ENCODE assay signal across 10 mouse cellular contexts in genomic region chr4:47315458-47315857, GRCm38 (mm10). TPM values are rescaled to one million over a fixed set of nuclear protein-coding genes. Genes with fewer than 3 reads are reported as not detected.
DNase-seq lines count a peak whose midpoint lies in the region; TF ChIP-seq lines count a peak whose summit lies in the region.
"Had no signal": no experiment of that assay in that cellular context is flagged by ENCODE, and none has a peak within 500 bp of the region (broad histone marks: within the 10 kb centered on the region; RNA-seq: fewer than 3 reads in every experiment).

No protein-coding gene starts in this region.

- TF ChIP-seq CTCF in CH12.LX (conservative IDR thresholded peaks at IDR 0.05 in 1 of 2, IDR thresholded peaks at IDR 0.05 in 1 of 2; ENCODE audit: low read depth in 2 of 2, low read length in 2 of 2), result no peak

- intact Hi-C loops in left cerebral cortex, postnatal 14 days (cut with DNase I), result no loop called here
- intact Hi-C loops in left cerebral cortex, postnatal 10 days (cut with DNase I), result no loop called here

- TF ChIP-seq EP300 in CH12.LX (IDR thresholded peaks at IDR 0.05; ENCODE audit: low read length), result no peak

- H3K27ac ChIP-seq in CH12.LX (ENCODE audit: insufficient read depth, low read depth), result no peak overlapping the region
- H3K27ac ChIP-seq: heart, embryonic 15.5 days had no signal

- H3K9me3 ChIP-seq in CH12.LX (replicated peaks; ENCODE audit: low read length), result peaks cover 5% of the 10 kb centered on the region
- H3K9me3 ChIP-seq in megakaryocyte, embryonic 14.5 days, result no peaks in the 10 kb centered on the region
- H3K9me3 ChIP-seq: heart, embryonic 15.5 days had no signal

- H3K27me3 ChIP-seq in CH12.LX (replicated peaks), result peaks cover 2% of the 10 kb centered on the region
- H3K27me3 ChIP-seq in megakaryocyte, embryonic 14.5 days (replicated peaks), result peaks cover 8% of the 10 kb centered on the region
- H3K27me3 ChIP-seq: heart, embryonic 15.5 days had no signal

- H3K36me3 ChIP-seq in CH12.LX (replicated peaks in 1 of 2; ENCODE audit: control insufficient read depth in 1 of 2, insufficient read depth in 1 of 2, low read length in 1 of 2), result no peaks in the 10 kb centered on the region
- H3K36me3 ChIP-seq in megakaryocyte, embryonic 14.5 days (replicated peaks; ENCODE audit: low read length), result no peaks in the 10 kb centered on the region
- H3K36me3 ChIP-seq: heart, embryonic 15.5 days had no signal

- no peak for TF ChIP-seq POLR2A in CH12.LX (IDR thresholded peaks at IDR 0.05; ENCODE audit: low read depth, low read length)

- no peak overlapping the region for H3K4me3 ChIP-seq in CH12.LX (replicated peaks in 1 of 3; ENCODE audit: low read depth in 2 of 3, low read length in 2 of 3, poor library complexity in 1 of 3)
- peak overlapping the region; percentile 17 for H3K4me3 ChIP-seq in megakaryocyte, embryonic 14.5 days (replicated peaks)
- H3K4me3 ChIP-seq: heart, embryonic 15.5 days had no signal

- no peaks in the 10 kb centered on the region for H3K79me2 ChIP-seq in CH12.LX (replicated peaks; ENCODE audit: control insufficient read depth, extremely low read depth, insufficient read depth, poor library complexity, severe bottlenecking)

- H3K9ac ChIP-seq in CH12.LX (ENCODE audit: insufficient read depth, low read depth), result no peak overlapping the region
- H3K9ac ChIP-seq: heart, embryonic 15.5 days had no signal

- DNase-seq in left cerebral cortex, postnatal 14 days (ENCODE audit: low spot score in 2 of 2), result peak; percentile 27 to 61
- no peak for DNase-seq in left cerebral cortex, postnatal 10 days (ENCODE audit: extremely low spot score in 1 of 2, low spot score in 2 of 2)
- DNase-seq in CH12.LX (ENCODE audit: extremely low read depth), result peak; percentile 50
- peak; percentile 63 for DNase-seq in c-Kit-positive CD71-negative TER-119-negative erythroid progenitor cells, embryonic 14.5 days (ENCODE audit: low read depth)
- no peak for DNase-seq in thymus, postnatal 14 days
- DNase-seq in frontal cortex, postnatal 25 days (ENCODE audit: low spot score in 2 of 2), result no peak
- DNase-seq in kidney, adult 8-10 months, result no peak
- DNase-seq: kidney, postnatal 14 days had no signal

- no peak overlapping the region for H3K4me2 ChIP-seq in CH12.LX (ENCODE audit: insufficient read depth, low read depth, poor library complexity, severe bottlenecking)
- H3K4me2 ChIP-seq: heart, embryonic 15.5 days had no signal

- dilution Hi-C loops in CH12.LX (cut with MboI; ENCODE audit: extremely low pct_ligation_motif_present, extremely low pct_unique_long_range_greater_than_20kb, low sequenced_read_pairs), result no loop called here

- no peak for TF ChIP-seq RAD21 in CH12.LX (IDR thresholded peaks at IDR 0.05; ENCODE audit: low read depth, low read length)

- peaks cover 26 to 51% of the 10 kb centered on the region in 2 experiments for H3K4me1 ChIP-seq in CH12.LX (ENCODE audit: control insufficient read depth in 1 of 2, insufficient read depth in 2 of 2)
- peaks cover 82% of the 10 kb centered on the region for H3K4me1 ChIP-seq in megakaryocyte, embryonic 14.5 days

- in situ Hi-C loops in CH12.LX (cut with MboI; ENCODE audit: low pct_ligation_motif_present, low pct_unique_long_range_greater_than_20kb, low sequenced_read_pairs), result no loop called here

TF ChIP-seq in CH12.LX, 34 proteins besides CTCF, POLR2A, EP300 and RAD21:
- no peak for TF ChIP-seq SMC3 (IDR thresholded peaks at IDR 0.05; ENCODE audit: low read depth, low read length)
- no peak for TF ChIP-seq MAX (IDR thresholded peaks at IDR 0.05; ENCODE audit: low read length)
- TF ChIP-seq MAFK (IDR thresholded peaks at IDR 0.05; ENCODE audit: insufficient replicate concordance, low read length), result no peak
- no peak for TF ChIP-seq KAT2A (IDR thresholded peaks at IDR 0.05; ENCODE audit: insufficient replicate concordance, low read length)
- no peak for TF ChIP-seq IRF4 (IDR thresholded peaks at IDR 0.05; ENCODE audit: low read depth, low read length)
- no peak for TF ChIP-seq ZC3H11A (IDR thresholded peaks at IDR 0.05; ENCODE audit: low read depth, low read length)
- no peak for TF ChIP-seq TBP (conservative IDR thresholded peaks at IDR 0.05; ENCODE audit: low read depth, low read length)
- TF ChIP-seq RCOR1 (conservative IDR thresholded peaks at IDR 0.05; ENCODE audit: low read depth, low read length), result no peak
- TF ChIP-seq ETS1 (conservative IDR thresholded peaks at IDR 0.05; ENCODE audit: low read depth, low read length), result no peak

RNA-seq across cellular contexts. Expression of gene Tgfbr1, which starts 37.6 kb away (rescaled TPM):
- total RNA-seq in left cerebral cortex, postnatal 14 days (2021), result 10 to 100 TPM; 16.8 to 19.3 TPM
- 10 to 100 TPM; 22.1 to 23.2 TPM for total RNA-seq in left cerebral cortex, postnatal 10 days (2021)
- total RNA-seq in CH12.LX (2012; rRNA removed) (3.4 and 5.0 TPM in 2 replicates), CH12.LX (2014; rRNA removed) (8.7 and 10.1 TPM in 2 replicates)
- 5.9 and 7.0 TPM in 2 replicates for polyA plus RNA-seq in CH12.LX (2012; ENCODE audit: insufficient read length, low read depth)
- polyA plus RNA-seq in megakaryocyte, embryonic 14.5 days (2012; ENCODE audit: insufficient read depth, low replicate concordance), result 0.79 TPM in 1 of 2 replicates, not detected in the other

Comparison
In these comparisons a context has a peak if more than half of its experiments do, and no peak if none do; other contexts are left out.
1. DNase-seq: peak in left cerebral cortex, postnatal 14 days (2 of 2), CH12.LX (single experiment) and c-Kit-positive CD71-negative TER-119-negative erythroid progenitor cells, embryonic 14.5 days (single experiment); none in left cerebral cortex, postnatal 10 days (0 of 2), thymus, postnatal 14 days (single experiment), frontal cortex, postnatal 25 days (0 of 2) and kidney, adult 8-10 months (0 of 2).